Mouse (Mus musculus) midbrain, postnatal 0 days (tissue): ENCODE results near the gene Rbm46. TPM values are rescaled to one million over a fixed set of nuclear protein-coding genes. Genes with fewer than 3 reads are reported as not detected.

Source experiments
- ATAC-seq: fragments of 200-750 bp; cut with Nextera tagmentation; 2 replicates; pipeline ENCODE4 v1.8.0; 2017; ENCODE audit warnings: moderate number of reproducible peaks, mild to moderate bottlenecking, moderate TSS enrichment, moderate library complexity; ENCODE audit not compliant: low FRiP score
- DNase-seq: peaks from one replicate; pipeline ENCODE4 v3.0.0-alpha.2; 2015; ENCODE audit warnings: low spot score
- H3K27ac ChIP-seq: fragments of 300-500 bp; sonication (generic); 2 replicates; pipeline ENCODE4 v1.5.1; 2014; ENCODE audit warnings: low read depth, mild to moderate bottlenecking, low read length, mixed read lengths
- H3K27me3 ChIP-seq: fragments of 300-500 bp; sonication (generic); 2 replicates; pipeline ENCODE4 v1.6.1; 2014; ENCODE audit warnings: low read length, control low read depth, mixed read lengths; ENCODE audit not compliant: insufficient read depth
- H3K36me3 ChIP-seq: fragments of 300-500 bp; sonication (generic); 2 replicates; pipeline ENCODE4 v1.6.1; 2014; ENCODE audit warnings: low read length, control low read depth, mixed read lengths; ENCODE audit not compliant: insufficient read depth
- H3K4me1 ChIP-seq: fragments of 300-500 bp; sonication (generic); 2 replicates; pipeline ENCODE4 v1.6.1; 2014; ENCODE audit warnings: mild to moderate bottlenecking, control low read depth, antibody characterized with exemption, low read length, mixed read lengths; ENCODE audit not compliant: insufficient read depth
- H3K4me2 ChIP-seq: fragments of 300-500 bp; sonication (generic); 2 replicates; pipeline ENCODE4 v1.6.1; 2014; ENCODE audit warnings: low read depth, mild to moderate bottlenecking, low read length, mixed read lengths; ENCODE audit not compliant: poor library complexity, severe bottlenecking
- H3K4me3 ChIP-seq: fragments of 300-500 bp; sonication (generic); 2 replicates; pipeline ENCODE4 v1.5.1; 2014; ENCODE audit warnings: low read depth, mild to moderate bottlenecking, low read length, moderate library complexity
- H3K9ac ChIP-seq: fragments of 300-500 bp; sonication (generic); replicated peaks from 2 replicates; pipeline ENCODE4 v1.6.1; 2014; ENCODE audit warnings: mild to moderate bottlenecking, low read length, moderate library complexity, mixed read lengths; ENCODE audit not compliant: poor library complexity, severe bottlenecking
- H3K9me3 ChIP-seq: fragments of 300-500 bp; sonication (generic); 2 replicates; pipeline ENCODE4 v1.6.1; 2016; ENCODE audit warnings: low read length, control low read depth
- CTCF ChIP-seq: IDR thresholded peaks from 2 replicates; pipeline ENCODE4 v1.5.1; 2016; ENCODE audit warnings: antibody characterized with exemption, mild to moderate bottlenecking
- WGBS: fragments of 180-500 bp; shearing (Covaris S2); extraction: QIAGEN DNeasy Blood & Tissue Kit; methylation state at CpG from one replicate; pipeline ENCODE4 v1.1.7; 2014; 5-methylcytosine and 5-hydroxymethylcytosine counted together
- polyA plus RNA-seq: library from polyadenylated mRNA; unstranded; fragments of >200 nt; fragmentation: Nextera tagmentation; extraction: Ambion mirVana; gene quantifications from 2 replicates; pipeline ENCODE4 v1.2.1, GENCODE M21; 2015
- total RNA-seq: library from RNA; depleted of rRNA; stranded (reverse); fragments of >200 nt; gene quantifications from 2 replicates; pipeline ENCODE4 v1.2.3, GENCODE M21; 2014; rRNA removed

Gene Rbm46
- total and polyA plus RNA-seq, 2 experiments from 2014 or later = 0.05 to 1.5 TPM

GRCm38 (mm10) chr3:82800470-82800843 lies 75.8 kb downstream of the Rbm46 start:
- H3K27ac ChIP-seq = no peak overlapping the region
- no peak overlapping the region for H3K4me3 ChIP-seq
- H3K4me1 ChIP-seq = no peaks in the 10 kb centered on the region
- H3K27me3 ChIP-seq = no peaks in the 10 kb centered on the region
- no peaks in the 10 kb centered on the region for H3K36me3 ChIP-seq
- TF ChIP-seq CTCF = no peak
- 92% methylated on average over 3 of the region's 3 CpGs for WGBS
- DNase-seq (no peak), ATAC-seq (no peak)
- H3K4me2 ChIP-seq = no peak overlapping the region
- no peaks in the 10 kb centered on the region for H3K9me3 ChIP-seq
- H3K9ac ChIP-seq = no peak overlapping the region

- no peak overlapping the region for H3K27ac ChIP-seq
- H3K9ac ChIP-seq = no peak overlapping the region
- no peak for TF ChIP-seq CTCF
- WGBS = 85% methylated on average over 4 of the region's 4 CpGs
- no peaks in the 10 kb centered on the region for H3K36me3 ChIP-seq
- ATAC-seq (no peak), DNase-seq (no peak)
- no peaks in the 10 kb centered on the region for H3K4me1 ChIP-seq
- no peaks in the 10 kb centered on the region for H3K27me3 ChIP-seq
- no peaks in the 10 kb centered on the region for H3K9me3 ChIP-seq
- no peak overlapping the region for H3K4me2 ChIP-seq
- H3K4me3 ChIP-seq = no peak overlapping the region
These were observed 76.4 kb downstream of the Rbm46 start for GRCm38 (mm10) chr3:82799735-82800469.

- 89% methylated on average over 1 of the region's 1 CpGs for WGBS
- ATAC-seq = no peak
These were observed 82.6 kb downstream of the Rbm46 start for GRCm38 (mm10) chr3:82793656-82794055.

GRCm38 (mm10) chr3:82791663-82792062 lies 84.6 kb downstream of the Rbm46 start:
- ATAC-seq = no peak
- 77% methylated on average over 3 of the region's 3 CpGs for WGBS
- TF ChIP-seq CTCF = no peak

More at GRCm38 (mm10) chr3:82793656-82794055, 82.6 kb downstream of the Rbm46 start:
- Histone ChIP-seq H3K9me3 (no peaks in the 10 kb centered on the region), H3K27me3 (no peaks in the 10 kb centered on the region), H3K4me2 (no peak overlapping the region), H3K27ac (no peak overlapping the region), H3K4me1 (no peaks in the 10 kb centered on the region), H3K9ac (no peak overlapping the region), H3K36me3 (no peaks in the 10 kb centered on the region), H3K4me3 (no peak overlapping the region)
- no peak for TF ChIP-seq CTCF
- DNase-seq = no peak

More at GRCm38 (mm10) chr3:82791663-82792062, 84.6 kb downstream of the Rbm46 start:
- Histone ChIP-seq H3K27me3 (no peaks in the 10 kb centered on the region), H3K9ac (no peak overlapping the region), H3K36me3 (no peaks in the 10 kb centered on the region), H3K4me3 (no peak overlapping the region), H3K4me1 (no peaks in the 10 kb centered on the region), H3K4me2 (no peak overlapping the region), H3K27ac (no peak overlapping the region), H3K9me3 (no peaks in the 10 kb centered on the region)
- DNase-seq = no peak

Other genes with a start within 250 kb of the Rbm46 start
- 0.80 and 0.82 TPM in 2 replicates for gene Lrat, start 27.5 kb upstream of the Rbm46 start, total RNA-seq
- gene Lrat, start 27.5 kb upstream of the Rbm46 start, polyA plus RNA-seq = 0.27 TPM in 2 replicates
- gene Fgg, start 131.2 kb upstream of the Rbm46 start, total RNA-seq = not detected in 2 replicates
- 0.09 TPM in 1 of 2 replicates, not detected in the other for gene Fgg, start 131.2 kb upstream of the Rbm46 start, polyA plus RNA-seq
- not detected in 2 replicates for gene Fga, start 149.6 kb upstream of the Rbm46 start, total RNA-seq
- not detected in 2 replicates for gene Fga, start 149.6 kb upstream of the Rbm46 start, polyA plus RNA-seq
- gene Fgb, start 173.4 kb upstream of the Rbm46 start, total RNA-seq = not detected in 2 replicates
- gene Fgb, start 173.4 kb upstream of the Rbm46 start, polyA plus RNA-seq = not detected in 2 replicates
- gene Plrg1, start 179.0 kb upstream of the Rbm46 start, total RNA-seq = 65.7 and 78.7 TPM in 2 replicates
- 76.9 and 78.0 TPM in 2 replicates for gene Plrg1, start 179.0 kb upstream of the Rbm46 start, polyA plus RNA-seq